Mouse (Mus musculus): Measurements from ENCODE around the gene Dlx1.

GRCm38 (mm10) chr2:71494503-71494902, 33.4 kb upstream of the Dlx1 start:
- TF ChIP-seq CTCF (conservative IDR thresholded peaks at IDR 0.05; ENCODE audit: low read length): no peak
- TF ChIP-seq POU5F1 (IDR thresholded peaks at IDR 0.05; ENCODE audit: borderline replicate concordance, low read length): no peak
- no peak for TF ChIP-seq NANOG (IDR thresholded peaks at IDR 0.05; ENCODE audit: borderline replicate concordance, low read length)

Data from E14TG2a.4 (cell line).